Mouse (Mus musculus) embryonic fibroblast, embryonic 13.5 days (primary cell): Measurements from ENCODE around the gene Tagln3.

ENCODE experiments used
- CTCF ChIP-seq: IDR thresholded peaks from 2 replicates; pipeline ENCODE4 v1.5.1; 2011; ENCODE audit warnings: mild to moderate bottlenecking, control low read depth, low read length, moderate library complexity, borderline replicate concordance; ENCODE audit not compliant: insufficient read depth
- POLR2A ChIP-seq: IDR thresholded peaks from 2 replicates; pipeline ENCODE4 v1.6.1; 2011; ENCODE audit warnings: low read depth, mild to moderate bottlenecking, control low read depth, low read length, moderate library complexity

GRCm38 (mm10) chr16:45724061-45724741 lies at the start of gene Tagln3:
- TF ChIP-seq POLR2A (no peak; the same call in 1 of the 2 replicates), CTCF (no peak)
